Mouse (Mus musculus): Measurements from ENCODE around the gene Hes2. TPM values are rescaled to one million over a fixed set of nuclear protein-coding genes. Genes with fewer than 3 reads are reported as not detected.

The Hes2 gene
- polyA plus RNA-seq, 1 experiment: not detected

GRCm38 (mm10) chr4:152168052-152168451 is 9.4 kb downstream of the Hes2 start:
- Histone ChIP-seq H3K27ac (ENCODE audit: insufficient read depth, low read length) (no peak overlapping the region), H3K4me3 (replicated peaks; ENCODE audit: insufficient read depth, low read depth, low read length) (no peak overlapping the region), H3K27me3 (ENCODE audit: control insufficient read depth, insufficient read depth, low read length) (no peaks in the 10 kb centered on the region), H3K4me1 (ENCODE audit: control insufficient read depth, insufficient read depth, low read length) (peaks cover 5% of the 10 kb centered on the region; the same call in 1 of the 2 replicates)
- TF ChIP-seq POLR2A (IDR thresholded peaks at IDR 0.05; ENCODE audit: borderline replicate concordance, insufficient read depth, low read length) (no peak), CTCF (IDR thresholded peaks at IDR 0.05; ENCODE audit: borderline replicate concordance, insufficient read depth, low read depth, low read length) (no peak)
- 17% methylated on average over 8 of the region's 8 CpGs for WGBS
- DNase-seq: no peak

DNA sequence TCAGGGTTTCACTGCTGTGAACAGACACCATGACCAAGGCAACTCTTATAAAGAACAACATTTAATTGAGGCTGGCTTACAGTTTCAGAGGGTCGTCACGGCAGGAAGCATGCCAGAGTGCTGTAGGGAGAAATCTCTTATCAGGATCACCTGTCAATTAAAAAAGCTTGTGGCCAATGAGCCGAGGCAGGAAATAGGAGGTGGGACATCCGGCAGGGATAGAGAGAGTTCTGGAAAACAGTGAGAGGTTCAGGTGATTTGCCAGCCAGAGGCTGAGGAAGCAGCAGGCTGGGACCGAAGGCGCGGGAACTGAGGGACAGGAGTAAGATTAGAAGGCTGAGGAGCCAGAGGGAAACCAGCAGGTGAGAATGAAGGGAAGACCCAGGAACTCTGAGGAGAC is 10.4 kb downstream of the Hes2 start:
- DNase-seq: no peak
- WGBS: 94% methylated on average over 7 of the region's 7 CpGs
- Histone ChIP-seq H3K4me1 (ENCODE audit: control insufficient read depth, insufficient read depth, low read length) (peaks cover 5% of the 10 kb centered on the region; the same call in 1 of the 2 replicates), H3K27me3 (ENCODE audit: control insufficient read depth, insufficient read depth, low read length) (no peaks in the 10 kb centered on the region), H3K4me3 (replicated peaks; ENCODE audit: insufficient read depth, low read depth, low read length) (no peak overlapping the region), H3K27ac (ENCODE audit: insufficient read depth, low read length) (no peak overlapping the region)
- no peak for TF ChIP-seq CTCF (IDR thresholded peaks at IDR 0.05; ENCODE audit: borderline replicate concordance, insufficient read depth, low read depth, low read length)
- TF ChIP-seq POLR2A (IDR thresholded peaks at IDR 0.05; ENCODE audit: borderline replicate concordance, insufficient read depth, low read length): no peak

DNA sequence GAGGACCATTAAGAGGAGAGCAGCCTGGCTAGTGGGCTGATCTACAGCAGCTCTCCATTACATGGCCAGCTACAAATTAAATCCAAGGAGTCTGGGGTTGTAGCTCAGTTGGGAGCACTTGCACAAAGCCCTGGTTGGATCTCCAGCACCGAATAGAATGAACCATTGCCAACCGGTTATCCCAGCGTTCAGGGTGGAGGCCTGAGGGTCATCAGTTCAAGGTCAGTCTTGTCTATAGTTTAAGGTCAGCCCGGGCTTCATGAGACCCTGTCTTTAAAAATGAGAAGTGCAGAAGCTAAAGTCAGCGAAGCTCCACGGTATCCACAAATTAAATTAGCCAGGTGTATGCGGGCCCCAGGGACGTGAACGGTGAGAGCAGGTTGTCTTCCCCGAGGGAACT is 11.6 kb downstream of the Hes2 start:
- WGBS: 81% methylated on average over 10 of the region's 10 CpGs
- Histone ChIP-seq H3K4me3 (replicated peaks; ENCODE audit: insufficient read depth, low read depth, low read length) (no peak overlapping the region), H3K27me3 (ENCODE audit: control insufficient read depth, insufficient read depth, low read length) (no peaks in the 10 kb centered on the region), H3K27ac (ENCODE audit: insufficient read depth, low read length) (no peak overlapping the region), H3K4me1 (ENCODE audit: control insufficient read depth, insufficient read depth, low read length) (peaks cover 5% of the 10 kb centered on the region; the same call in 1 of the 2 replicates)
- DNase-seq: no peak
- no peak for TF ChIP-seq CTCF (IDR thresholded peaks at IDR 0.05; ENCODE audit: borderline replicate concordance, insufficient read depth, low read depth, low read length)
- no peak for TF ChIP-seq POLR2A (IDR thresholded peaks at IDR 0.05; ENCODE audit: borderline replicate concordance, insufficient read depth, low read length)

DNA sequence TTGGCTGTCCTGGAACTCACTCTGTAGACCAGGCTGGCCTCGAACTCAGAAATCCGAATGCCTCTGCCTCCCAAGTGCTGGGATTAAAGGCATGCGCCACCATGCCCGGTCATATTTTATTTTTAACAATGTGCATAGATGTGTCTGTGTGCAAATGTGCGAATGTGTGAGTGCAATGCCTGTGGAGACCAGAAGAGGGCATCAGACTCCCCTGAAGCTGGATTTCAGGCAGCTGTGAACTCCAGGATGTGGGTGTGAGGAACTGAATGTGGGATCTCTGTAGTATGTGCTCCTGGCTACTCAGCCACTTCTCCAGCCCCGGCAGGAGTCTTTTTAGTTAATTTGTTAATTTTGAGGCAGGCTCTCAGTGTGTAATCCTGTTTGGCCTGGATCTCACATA is 12.9 kb downstream of the Hes2 start:
- no peaks in the 10 kb centered on the region for H3K27me3 ChIP-seq (ENCODE audit: control insufficient read depth, insufficient read depth, low read length)
- H3K27ac ChIP-seq (ENCODE audit: insufficient read depth, low read length): no peak overlapping the region
- DNase-seq: no peak
- 80% methylated on average over 6 of the region's 6 CpGs for WGBS
- peak; percentile 12; the same call in 1 of the 2 replicates for TF ChIP-seq CTCF (IDR thresholded peaks at IDR 0.05; ENCODE audit: borderline replicate concordance, insufficient read depth, low read depth, low read length)
- TF ChIP-seq POLR2A (IDR thresholded peaks at IDR 0.05; ENCODE audit: borderline replicate concordance, insufficient read depth, low read length): no peak
- H3K4me1 ChIP-seq (ENCODE audit: control insufficient read depth, insufficient read depth, low read length): peaks cover 5% of the 10 kb centered on the region; the same call in 1 of the 2 replicates
- H3K4me3 ChIP-seq (replicated peaks; ENCODE audit: insufficient read depth, low read depth, low read length): no peak overlapping the region

DNA sequence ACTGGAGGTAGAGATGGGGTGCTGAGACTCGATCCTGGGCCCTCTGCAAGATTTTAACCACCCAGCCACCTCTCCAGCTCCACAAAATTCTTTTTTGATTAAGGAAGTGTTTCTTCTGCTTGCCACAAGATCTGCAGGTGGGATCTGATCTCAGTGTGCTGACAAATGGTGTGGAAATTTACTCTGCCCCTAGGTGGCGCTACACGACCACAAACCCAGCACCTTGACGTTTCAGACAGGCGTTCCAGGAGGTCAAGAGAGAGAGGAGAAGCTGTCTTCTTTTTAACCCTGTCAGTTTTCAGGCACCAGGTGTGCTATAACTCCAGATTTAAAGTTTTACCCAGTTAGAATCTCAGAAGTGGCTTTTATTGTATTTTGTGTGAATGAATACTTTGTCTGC is 14.4 kb downstream of the Hes2 start:
- H3K27me3 ChIP-seq (ENCODE audit: control insufficient read depth, insufficient read depth, low read length): no peaks in the 10 kb centered on the region
- H3K27ac ChIP-seq (ENCODE audit: insufficient read depth, low read length): no peak overlapping the region
- H3K4me1 ChIP-seq (ENCODE audit: control insufficient read depth, insufficient read depth, low read length): peaks cover 2% of the 10 kb centered on the region; the same call in 1 of the 2 replicates
- no peak overlapping the region for H3K4me3 ChIP-seq (replicated peaks; ENCODE audit: insufficient read depth, low read depth, low read length)
- TF ChIP-seq POLR2A (IDR thresholded peaks at IDR 0.05; ENCODE audit: borderline replicate concordance, insufficient read depth, low read length): no peak
- peak; percentile 98 for TF ChIP-seq CTCF (IDR thresholded peaks at IDR 0.05; ENCODE audit: borderline replicate concordance, insufficient read depth, low read depth, low read length)
- DNase-seq: peak; percentile 78 to 89
- under 1% methylated on average over 5 of the region's 5 CpGs for WGBS

DNA sequence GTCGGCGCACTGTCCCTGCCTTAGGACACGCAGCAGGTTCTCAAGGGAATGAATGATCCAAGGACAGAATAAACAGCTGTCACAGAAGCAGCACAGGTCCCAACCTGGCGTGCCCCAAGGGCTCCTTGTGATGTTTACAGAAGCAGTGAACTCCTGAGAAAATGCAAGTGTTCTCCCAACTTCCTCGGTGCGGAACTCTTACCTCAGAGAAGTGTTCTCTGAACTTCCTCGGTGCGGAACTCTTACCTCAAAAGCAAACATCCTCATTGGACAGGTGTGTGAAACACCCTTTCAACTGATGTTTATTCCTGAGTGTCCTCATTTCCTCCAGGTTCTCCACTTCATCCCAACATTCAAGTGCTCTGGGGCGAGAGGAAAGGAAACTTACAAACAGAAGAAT is 15.3 kb downstream of the Hes2 start:
- 95% methylated on average over 9 of the region's 9 CpGs for WGBS

DNA sequence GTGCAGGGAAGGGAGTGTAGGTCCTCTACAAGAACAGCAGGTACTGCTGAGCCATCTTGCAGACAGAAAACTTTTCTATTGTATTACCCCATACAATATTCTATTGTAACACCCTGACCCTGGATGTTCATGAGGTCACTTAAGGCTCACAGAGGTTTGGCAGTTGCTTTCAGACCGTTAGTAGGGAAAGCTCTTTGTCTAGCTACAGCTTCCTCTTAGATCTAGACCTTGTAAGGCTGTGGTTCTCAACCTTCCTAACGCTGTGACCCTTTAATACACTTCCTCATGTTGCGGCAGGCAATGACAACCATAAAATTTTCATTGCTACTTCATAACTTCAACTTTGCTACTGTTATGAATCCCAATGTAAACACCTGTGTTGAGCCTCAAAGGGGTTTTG is 18.0 kb downstream of the Hes2 start:
- DNase-seq: no peak
- Histone ChIP-seq H3K27ac (ENCODE audit: insufficient read depth, low read length) (no peak overlapping the region), H3K4me3 (replicated peaks; ENCODE audit: insufficient read depth, low read depth, low read length) (no peak overlapping the region), H3K27me3 (ENCODE audit: control insufficient read depth, insufficient read depth, low read length) (no peaks in the 10 kb centered on the region), H3K4me1 (ENCODE audit: control insufficient read depth, insufficient read depth, low read length) (peaks cover 14% of the 10 kb centered on the region)
- TF ChIP-seq CTCF (IDR thresholded peaks at IDR 0.05; ENCODE audit: borderline replicate concordance, insufficient read depth, low read depth, low read length): no peak
- no peak for TF ChIP-seq POLR2A (IDR thresholded peaks at IDR 0.05; ENCODE audit: borderline replicate concordance, insufficient read depth, low read length)
- WGBS: 89% methylated on average over 3 of the region's 3 CpGs

More for the DNA sequence above, 15.3 kb downstream of the Hes2 start:
- no peak for DNase-seq
- Histone ChIP-seq H3K27ac (ENCODE audit: insufficient read depth, low read length) (no peak overlapping the region), H3K4me3 (replicated peaks; ENCODE audit: insufficient read depth, low read depth, low read length) (no peak overlapping the region), H3K4me1 (ENCODE audit: control insufficient read depth, insufficient read depth, low read length) (no peaks in the 10 kb centered on the region), H3K27me3 (ENCODE audit: control insufficient read depth, insufficient read depth, low read length) (no peaks in the 10 kb centered on the region)
- TF ChIP-seq POLR2A (IDR thresholded peaks at IDR 0.05; ENCODE audit: borderline replicate concordance, insufficient read depth, low read length) (no peak), CTCF (IDR thresholded peaks at IDR 0.05; ENCODE audit: borderline replicate concordance, insufficient read depth, low read depth, low read length) (no peak)

DNA sequence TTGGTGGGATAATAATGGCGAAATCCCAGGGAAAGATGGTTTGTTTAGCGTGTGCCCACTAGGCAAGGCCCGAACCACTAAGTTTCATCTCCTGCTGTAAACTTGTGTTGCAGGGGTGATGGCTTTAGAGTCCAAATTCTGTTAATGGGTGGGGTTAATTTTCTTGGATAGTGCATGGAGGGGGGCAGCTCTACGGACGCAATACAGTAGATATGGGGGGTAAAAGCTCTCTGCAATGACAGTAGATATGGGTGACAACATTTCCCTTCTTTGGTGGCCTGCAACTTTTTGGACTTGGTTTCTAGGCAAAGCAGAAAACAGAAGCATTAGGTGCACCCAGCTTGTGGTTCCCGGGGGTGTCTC is 18.5 kb downstream of the Hes2 start:
- TF ChIP-seq CTCF (IDR thresholded peaks at IDR 0.05; ENCODE audit: borderline replicate concordance, insufficient read depth, low read depth, low read length) (no peak), POLR2A (IDR thresholded peaks at IDR 0.05; ENCODE audit: borderline replicate concordance, insufficient read depth, low read length) (no peak)
- DNase-seq: no peak

More for the DNA sequence above, 18.5 kb downstream of the Hes2 start:
- peak overlapping the region; percentile 82 for H3K27ac ChIP-seq (ENCODE audit: insufficient read depth, low read length)
- no peaks in the 10 kb centered on the region for H3K27me3 ChIP-seq (ENCODE audit: control insufficient read depth, insufficient read depth, low read length)
- WGBS: 61% methylated on average over 6 of the region's 6 CpGs
- H3K4me3 ChIP-seq (replicated peaks; ENCODE audit: insufficient read depth, low read depth, low read length): peak overlapping the region; percentile 50
- H3K4me1 ChIP-seq (ENCODE audit: control insufficient read depth, insufficient read depth, low read length): peaks cover 18% of the 10 kb centered on the region
